Mouse (Mus musculus) gastrocnemius, adult 2 months (tissue): ENCODE results near the gene Trcg1. TPM values are rescaled to one million over a fixed set of nuclear protein-coding genes. Genes with fewer than 3 reads are reported as not detected.
A peak's percentile ranks its signal among the peaks of the same experiment; 100 is the strongest.

Experiments used
- DNase-seq: peaks from one replicate; pipeline ENCODE4 v3.0.0; 2022
- H3K27ac ChIP-seq: fragments of 200-600 bp; 2 replicates; pipeline ENCODE4 v1.8.1; 2022; ENCODE audit warnings: mild to moderate bottlenecking
- H3K4me3 ChIP-seq: fragments of 200-600 bp; 2 replicates; pipeline ENCODE4 v1.8.1; 2022; ENCODE audit warnings: mild to moderate bottlenecking, moderate library complexity
- CTCF ChIP-seq: fragments of 200-600 bp; IDR thresholded peaks from 2 replicates; pipeline ENCODE4 v1.8.1; 2022; ENCODE audit warnings: antibody characterized with exemption, mild to moderate bottlenecking, moderate library complexity
- intact Hi-C: fragments of 180-260 bp; cut with DNase I; formaldehyde crosslinking; loops from one replicate; pipeline ENCODE4 v1.15.1; 2025
- total RNA-seq, 2 experiments: library from RNA; stranded (reverse); gene quantifications; 2 replicates each; pipeline ENCODE4 v1.2.3; 2021

Trcg1 gene
- total RNA-seq, 2 experiments from 2014 or later = not detected

DNA sequence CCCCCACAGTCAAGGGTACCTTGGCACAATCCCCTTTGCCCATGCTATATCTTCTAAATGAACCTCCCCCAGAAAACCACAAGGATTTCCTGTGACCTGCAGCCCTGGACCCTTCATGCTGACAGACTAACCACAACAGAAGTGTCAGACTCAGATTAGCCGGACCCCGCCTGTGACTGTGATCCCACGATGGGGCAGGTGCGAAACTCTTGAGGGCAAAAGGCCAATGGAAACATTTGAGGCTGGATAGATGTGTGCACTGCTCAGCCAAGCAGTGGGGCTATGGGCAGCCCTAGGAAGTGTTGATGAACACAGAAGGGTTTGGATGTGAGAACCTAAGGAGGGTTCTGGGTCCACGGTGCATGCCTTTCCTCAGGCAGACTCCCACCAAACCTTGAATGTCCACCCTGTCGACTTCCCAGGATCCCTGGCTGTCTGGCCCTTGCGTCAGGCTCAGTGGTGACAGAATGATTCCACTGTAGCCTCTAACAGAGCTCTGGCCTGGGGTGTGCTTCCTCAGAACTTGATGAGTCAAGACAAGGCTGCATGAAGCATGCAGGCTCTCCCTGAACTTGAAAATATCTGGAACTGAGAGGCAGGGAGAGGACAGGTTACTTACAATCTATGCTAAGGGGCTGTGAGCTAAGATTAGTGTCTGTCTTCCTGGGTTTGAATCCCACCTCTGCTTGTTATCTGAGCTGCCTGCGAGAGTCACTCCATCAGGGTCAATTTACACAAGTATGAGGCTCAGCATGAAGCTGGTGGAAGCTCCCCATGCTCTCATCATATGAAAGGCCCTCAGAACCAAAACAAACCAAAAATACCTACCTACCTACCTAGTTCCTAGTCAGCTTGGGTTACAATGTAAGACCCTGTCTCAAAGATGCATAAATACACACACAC, 36.8 kb downstream of the Trcg1 start:
- DNase-seq = no peak
- intact Hi-C loops = no loop called here
- Histone ChIP-seq H3K4me3 (no peak overlapping the region), H3K27ac (no peak overlapping the region)
- TF ChIP-seq CTCF = no peak

- Histone ChIP-seq H3K27ac (no peak overlapping the region), H3K4me3 (no peak overlapping the region)
- intact Hi-C loops = no loop called here
- TF ChIP-seq CTCF = no peak
- DNase-seq = no peak
Measured at GRCm38 (mm10) chr9:57273805-57274494, 37.6 kb downstream of the Trcg1 start.

DNA sequence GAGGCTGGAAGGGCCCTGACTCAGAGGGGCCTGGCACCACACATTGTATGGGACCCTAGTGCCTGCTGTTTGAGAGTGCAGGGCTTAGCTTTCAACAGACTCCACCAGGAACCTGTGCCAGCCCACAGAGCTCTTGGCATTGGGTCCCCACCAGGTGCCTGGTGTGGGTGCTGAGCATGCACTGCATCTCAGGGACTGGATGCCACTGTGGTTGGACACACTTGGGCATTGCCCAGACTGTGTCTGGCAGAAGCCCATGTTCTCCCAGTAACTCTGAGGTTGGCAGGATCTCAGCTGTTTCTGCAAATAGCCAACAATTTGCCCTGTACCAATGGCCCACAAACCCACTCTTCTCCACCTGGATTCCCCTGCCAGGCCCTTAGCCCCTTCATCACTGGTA, 40.0 kb downstream of the Trcg1 start:
- TF ChIP-seq CTCF = no peak
- intact Hi-C loops = no loop called here
- Histone ChIP-seq H3K4me3 (no peak overlapping the region), H3K27ac (no peak overlapping the region)
- peak; percentile 91 for DNase-seq

GRCm38 (mm10) chr9:57278268-57278667, 41.9 kb downstream of the Trcg1 start:
- no peak overlapping the region for H3K27ac ChIP-seq
- TF ChIP-seq CTCF = no peak
- no peak overlapping the region for H3K4me3 ChIP-seq
- DNase-seq = no peak
- intact Hi-C loops = no loop called here

DNA sequence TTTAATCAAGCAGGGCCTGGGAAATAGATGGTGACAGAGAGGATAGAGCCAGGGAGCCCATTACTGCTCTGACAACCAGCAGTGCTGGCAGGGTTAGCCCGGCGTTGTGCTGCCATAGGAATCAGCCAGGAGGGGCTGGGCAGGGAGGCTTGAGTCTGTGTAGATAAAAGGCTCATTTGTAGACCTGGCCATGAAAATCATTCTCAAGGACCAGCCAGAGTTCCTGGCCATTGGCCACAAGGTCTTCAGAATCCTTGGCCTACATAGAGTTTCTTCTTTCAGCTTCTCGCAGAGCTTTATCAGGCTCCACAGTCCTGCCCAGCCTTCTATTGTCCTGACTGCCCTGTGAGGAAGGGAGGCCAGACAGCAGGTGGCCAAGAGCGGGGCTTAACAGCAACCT, 43.1 kb downstream of the Trcg1 start:
- Histone ChIP-seq H3K27ac (no peak overlapping the region), H3K4me3 (no peak overlapping the region)
- no peak for DNase-seq
- no peak for TF ChIP-seq CTCF
- intact Hi-C loops = no loop called here

GRCm38 (mm10) chr9:57281549-57281948, 45.2 kb downstream of the Trcg1 start:
- intact Hi-C loops = no loop called here
- no peak for TF ChIP-seq CTCF
- H3K4me3 ChIP-seq = peak overlapping the region; percentile 34
- DNase-seq = peak; percentile 36
- no peak overlapping the region for H3K27ac ChIP-seq

DNA sequence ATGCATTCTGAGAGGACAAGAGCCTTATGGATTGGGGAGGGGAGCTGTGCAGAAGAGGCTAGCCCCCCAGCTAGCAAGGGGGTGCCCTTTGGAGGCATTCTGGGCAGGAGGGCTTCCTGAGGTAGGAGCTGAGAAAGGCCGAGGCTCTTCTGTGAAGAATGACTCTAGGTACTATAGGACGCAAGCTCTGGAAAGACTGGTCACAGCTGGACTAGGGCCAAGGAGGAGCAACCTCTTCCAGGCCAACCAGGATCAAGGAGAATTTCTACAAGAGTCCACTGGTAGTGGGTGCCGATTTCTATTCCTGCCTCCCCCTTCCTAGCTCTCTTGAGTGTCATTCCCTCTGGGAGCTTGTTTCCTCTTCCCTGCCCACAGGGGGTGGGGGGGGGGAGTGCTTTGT, 46.3 kb downstream of the Trcg1 start:
- Histone ChIP-seq H3K4me3 (no peak overlapping the region), H3K27ac (no peak overlapping the region)
- DNase-seq = no peak
- no peak for TF ChIP-seq CTCF
- intact Hi-C loops = no loop called here

GRCm38 (mm10) chr9:57283311-57283710, 47.0 kb downstream of the Trcg1 start:
- peak; percentile 39 for DNase-seq
- intact Hi-C loops = no loop called here
- TF ChIP-seq CTCF = no peak
- H3K4me3 ChIP-seq = no peak overlapping the region
- no peak overlapping the region for H3K27ac ChIP-seq

- no peak for TF ChIP-seq CTCF
- H3K27ac ChIP-seq = no peak overlapping the region
- intact Hi-C loops = no loop called here
- no peak for DNase-seq
- no peak overlapping the region for H3K4me3 ChIP-seq
Measured at GRCm38 (mm10) chr9:57287183-57287582, 50.8 kb downstream of the Trcg1 start.

- no peak for TF ChIP-seq CTCF
- no peak overlapping the region for H3K4me3 ChIP-seq
- intact Hi-C loops = no loop called here
- DNase-seq = no peak
- H3K27ac ChIP-seq = no peak overlapping the region
Measured at GRCm38 (mm10) chr9:57294905-57295304, 58.5 kb downstream of the Trcg1 start.

DNA sequence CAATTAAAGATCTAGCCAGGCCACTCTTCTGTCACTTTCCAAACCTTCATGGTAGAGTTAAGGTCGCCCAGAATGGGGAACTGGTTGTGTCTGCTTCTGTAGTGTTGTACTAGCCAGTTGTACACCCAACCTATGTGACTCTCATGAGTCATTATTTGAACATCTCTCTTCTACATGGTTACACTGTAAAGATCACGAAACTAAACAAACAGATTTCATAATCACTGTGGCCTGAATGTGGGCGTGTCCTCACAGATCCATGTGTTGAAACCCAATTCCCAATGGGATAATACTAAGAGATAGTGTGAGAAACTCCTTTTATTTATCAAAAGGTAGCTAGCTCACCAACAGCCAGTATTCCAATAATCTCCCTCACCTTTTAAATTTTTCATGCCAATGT, 59.3 kb downstream of the Trcg1 start:
- intact Hi-C loops = no loop called here
- no peak overlapping the region for H3K27ac ChIP-seq
- TF ChIP-seq CTCF = no peak
- H3K4me3 ChIP-seq = no peak overlapping the region
- no peak for DNase-seq

GRCm38 (mm10) chr9:57296277-57296676, 59.9 kb downstream of the Trcg1 start:
- no peak overlapping the region for H3K27ac ChIP-seq
- DNase-seq = no peak
- no peak overlapping the region for H3K4me3 ChIP-seq
- intact Hi-C loops = no loop called here
- no peak for TF ChIP-seq CTCF

DNA sequence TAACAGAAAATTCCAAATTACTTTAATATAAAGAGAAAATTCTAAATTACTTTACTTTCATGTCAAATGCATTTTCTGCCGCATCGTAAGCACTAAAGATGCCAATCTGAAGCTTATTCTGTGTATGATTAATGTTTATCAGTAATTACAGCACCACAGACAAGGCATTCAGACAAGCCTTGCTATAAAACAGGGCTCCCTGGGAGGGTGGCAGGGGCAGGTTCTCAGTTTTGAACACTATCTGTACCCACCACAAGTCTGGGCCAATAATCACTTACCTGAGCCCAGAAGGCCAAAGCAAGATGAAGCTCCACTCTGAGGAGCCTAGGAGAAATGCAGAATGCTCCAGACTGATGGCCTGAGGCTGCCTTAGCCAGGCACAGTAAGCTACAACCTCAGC, 61.6 kb downstream of the Trcg1 start:
- no peak for DNase-seq
- Histone ChIP-seq H3K27ac (no peak overlapping the region), H3K4me3 (no peak overlapping the region)
- intact Hi-C loops = no loop called here
- TF ChIP-seq CTCF = no peak

Other genes with a start within 250 kb of the Trcg1 start
- gene Ptpn9, start 241.6 kb upstream of the Trcg1 start, total RNA-seq = 1 to 10 TPM; 3.1 to 5.0 TPM
- 10 to 100 TPM; 17.1 to 18.7 TPM for gene Sin3a, start 164.5 kb upstream of the Trcg1 start, total RNA-seq
- gene Man2c1, start 105.9 kb upstream of the Trcg1 start, total RNA-seq = 10 to 100 TPM; 30.9 to 35.6 TPM
- 1 to 10 TPM; 4.8 to 7.3 TPM for gene Neil1, start 88.3 kb upstream of the Trcg1 start, total RNA-seq
- gene Commd4, start 78.2 kb upstream of the Trcg1 start, total RNA-seq = 10 to 100 TPM; 26.3 to 27.1 TPM
- gene 1700017B05Rik, start 26.1 kb downstream of the Trcg1 start, total RNA-seq = 1 to 10 TPM; 3.8 to 5.3 TPM
- 1 to 10 TPM; 7.8 to 8.1 TPM for gene Ppcdc, start 203.6 kb downstream of the Trcg1 start, total RNA-seq
- gene Scamp5, start 231.5 kb downstream of the Trcg1 start, total RNA-seq = under 1 TPM; 0.82 to 0.95 TPM